Mouse (Mus musculus) olfactory bulb, adult 2 months (tissue): ENCODE measurements around the gene Lrrc29.

Experiments used
- CTCF ChIP-seq: fragments of 200-500 bp; IDR thresholded peaks from 2 replicates; pipeline ENCODE4 v1.5.1; 2012; ENCODE audit warnings: low read depth, mild to moderate bottlenecking, low read length, moderate library complexity; ENCODE audit not compliant: insufficient read depth
- POLR2A ChIP-seq: fragments of 200-500 bp; IDR thresholded peaks from 2 replicates; pipeline ENCODE4 v1.6.1; 2012; ENCODE audit warnings: mild to moderate bottlenecking, low read depth, low read length, moderate library complexity; ENCODE audit not compliant: insufficient read depth

DNA sequence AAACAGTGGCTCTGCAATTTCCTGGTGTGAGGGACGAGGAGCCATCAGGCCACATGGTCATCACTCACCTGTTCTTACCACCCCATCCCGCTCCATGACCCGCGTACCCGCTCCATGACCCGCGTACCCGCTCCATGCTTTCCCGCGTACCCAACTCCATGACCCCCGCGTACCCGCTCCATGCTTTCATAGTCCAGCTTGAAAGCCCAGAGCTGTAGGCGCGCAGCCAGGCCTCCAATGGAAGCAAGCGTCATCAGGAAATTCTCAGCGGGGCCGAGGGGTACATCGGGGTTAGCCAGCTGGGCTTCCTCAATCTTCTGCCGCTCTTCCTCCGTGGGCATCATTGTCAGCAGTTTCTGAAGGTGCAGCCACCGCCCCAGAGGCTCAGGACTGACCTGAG, 5.4 kb upstream of the Lrrc29 start:
- TF ChIP-seq POLR2A, result no peak
- no peak for TF ChIP-seq CTCF
